Mouse (Mus musculus): ENCODE measurements at regions not wholly inside any gene's neighbourhood (a gene's known extent, or its start where the extent isn't known, plus 50 kb on each side); places are given as distances from the start of the nearest gene placed in this dataset.
"Not testable (repeated sequence)": the region's sequence is repeated elsewhere in the genome, so short reads cannot be mapped to it uniquely, and the experiment has no call there.

DNA sequence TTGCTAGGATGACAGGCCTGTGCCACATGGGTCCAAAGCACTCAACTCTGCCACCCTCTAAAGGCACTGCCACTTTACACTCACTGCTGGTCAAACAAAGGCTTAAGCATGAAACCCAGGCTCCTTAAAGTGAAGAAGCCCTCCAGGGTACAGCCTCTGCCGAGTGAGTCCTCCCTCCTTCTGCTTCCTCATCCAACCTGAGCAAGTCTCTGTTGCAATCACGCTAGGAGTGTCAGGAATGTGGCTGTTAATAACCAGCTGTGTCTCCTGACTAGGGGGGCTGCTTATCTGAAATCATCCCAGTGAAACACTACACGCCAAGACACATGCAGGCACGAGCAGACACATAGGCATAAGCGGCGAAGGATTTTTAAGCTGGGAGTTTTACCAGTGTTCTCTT lies 99.2 kb upstream of the Jarid2 start:
- DNase-seq: no peak

DNA sequence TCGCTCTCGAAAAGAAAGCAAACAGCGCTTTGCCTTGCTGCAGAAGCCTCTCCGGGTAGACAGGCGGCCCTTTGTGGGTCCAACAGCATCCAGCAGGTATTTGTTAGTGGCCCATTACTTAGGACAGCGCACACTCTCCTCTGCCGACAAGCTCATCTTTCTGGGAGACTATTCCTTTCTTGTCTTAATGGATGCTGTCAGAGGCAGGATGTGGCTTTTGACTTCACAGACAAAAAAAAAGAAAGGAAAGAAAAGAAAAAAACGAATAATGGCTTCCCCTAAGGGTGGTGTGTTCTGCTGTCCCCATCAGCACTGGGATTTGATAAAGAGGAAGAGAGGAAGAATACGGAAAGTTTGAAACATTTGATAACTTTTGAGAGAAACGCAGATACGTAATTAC lies 94.7 kb upstream of the Jarid2 start:
- DNase-seq: no peak

DNA sequence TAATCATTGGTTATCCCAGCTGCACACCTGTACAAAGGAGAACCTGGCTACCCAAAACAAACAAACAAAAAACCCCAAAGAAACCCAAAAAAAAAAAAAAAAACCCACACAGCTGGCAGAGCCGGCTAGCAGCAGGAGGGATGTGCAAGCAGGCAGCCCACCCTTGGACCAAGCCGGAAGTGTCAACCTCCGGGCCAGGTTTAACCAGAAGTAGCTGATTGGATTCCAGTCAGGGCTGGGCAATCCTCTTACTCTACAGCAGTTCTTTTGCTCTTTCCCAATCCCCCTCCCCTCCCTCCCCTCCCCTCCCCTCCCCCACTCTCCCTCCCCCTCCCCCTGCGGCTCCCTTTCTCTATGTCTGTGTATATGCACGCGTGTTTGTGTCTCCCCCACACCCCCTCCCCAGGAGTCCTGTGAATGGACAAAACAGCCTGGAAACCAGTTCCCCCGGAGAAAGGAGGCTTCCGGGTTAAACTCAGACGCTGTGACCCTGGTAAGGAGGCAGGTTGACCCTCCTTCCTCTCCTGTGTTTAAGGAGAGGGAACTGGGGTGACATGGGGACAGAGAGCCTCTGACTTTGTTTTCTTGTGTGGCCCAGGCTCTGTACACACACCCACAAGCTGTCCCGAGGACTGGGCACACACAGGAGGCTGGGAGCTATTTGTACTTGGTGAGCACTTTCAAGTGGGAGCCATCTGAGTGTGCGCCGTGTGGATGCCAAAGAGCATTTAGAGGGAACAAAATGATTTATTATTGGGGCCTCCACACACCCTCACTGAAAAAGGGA lies 93.9 kb upstream of the Jarid2 start:
- DNase-seq: peak; percentile 25

DNA sequence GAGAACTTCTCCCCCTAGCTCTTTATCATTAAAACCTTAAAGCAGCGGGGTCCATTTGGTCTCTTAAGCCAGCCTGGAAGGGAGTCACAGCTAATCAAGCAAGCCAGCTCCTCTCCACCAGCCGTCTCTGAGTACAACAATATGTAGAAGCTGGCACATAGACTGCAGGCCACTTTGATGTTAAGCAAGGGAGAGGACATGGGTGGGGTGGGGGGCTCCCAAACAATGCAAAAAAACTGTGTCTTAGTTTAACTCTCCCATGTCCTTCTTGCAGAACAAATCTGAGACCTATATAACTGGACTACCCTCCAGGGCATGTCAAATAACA lies 93.3 kb upstream of the Jarid2 start:
- DNase-seq: no peak

DNA sequence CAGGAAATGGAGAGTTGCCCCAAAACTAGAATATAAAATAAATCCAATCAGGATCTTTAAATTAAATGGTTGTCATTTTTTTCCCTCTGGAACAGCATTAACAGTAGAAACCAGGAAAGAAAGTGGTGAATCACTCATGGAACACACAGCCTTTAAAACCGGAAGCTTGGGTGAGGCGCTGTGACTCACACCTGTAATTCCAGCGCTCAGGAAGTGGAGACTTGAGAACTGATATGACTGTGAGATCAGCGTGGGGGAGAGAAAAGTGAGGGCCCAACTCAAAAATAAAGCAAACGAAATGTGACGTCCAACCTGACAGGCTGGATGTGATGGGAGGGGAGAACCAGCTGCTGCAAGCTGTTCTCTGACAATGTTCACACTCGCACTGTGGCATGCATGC lies 86.9 kb upstream of the Jarid2 start:
- DNase-seq: no peak

DNA sequence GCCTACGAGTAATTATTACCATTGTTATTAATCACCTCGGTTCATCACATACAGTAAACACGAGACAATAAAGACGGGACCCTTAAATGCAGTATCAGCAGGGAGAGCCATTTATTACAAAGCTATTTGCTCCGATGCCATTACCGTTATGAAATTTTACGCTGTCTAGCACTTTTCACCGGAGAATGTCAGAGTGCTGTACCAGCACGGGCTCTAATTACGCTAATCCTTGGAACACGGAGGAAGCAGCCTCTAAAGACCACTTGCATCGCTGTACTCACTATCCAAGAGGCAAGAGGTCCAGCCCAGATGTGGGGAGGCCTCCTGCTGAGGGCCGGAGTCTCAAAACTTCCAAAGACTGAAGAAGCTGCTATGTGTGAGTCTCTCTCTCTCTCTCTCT lies 79.2 kb upstream of the Jarid2 start:
- no peak for DNase-seq

DNA sequence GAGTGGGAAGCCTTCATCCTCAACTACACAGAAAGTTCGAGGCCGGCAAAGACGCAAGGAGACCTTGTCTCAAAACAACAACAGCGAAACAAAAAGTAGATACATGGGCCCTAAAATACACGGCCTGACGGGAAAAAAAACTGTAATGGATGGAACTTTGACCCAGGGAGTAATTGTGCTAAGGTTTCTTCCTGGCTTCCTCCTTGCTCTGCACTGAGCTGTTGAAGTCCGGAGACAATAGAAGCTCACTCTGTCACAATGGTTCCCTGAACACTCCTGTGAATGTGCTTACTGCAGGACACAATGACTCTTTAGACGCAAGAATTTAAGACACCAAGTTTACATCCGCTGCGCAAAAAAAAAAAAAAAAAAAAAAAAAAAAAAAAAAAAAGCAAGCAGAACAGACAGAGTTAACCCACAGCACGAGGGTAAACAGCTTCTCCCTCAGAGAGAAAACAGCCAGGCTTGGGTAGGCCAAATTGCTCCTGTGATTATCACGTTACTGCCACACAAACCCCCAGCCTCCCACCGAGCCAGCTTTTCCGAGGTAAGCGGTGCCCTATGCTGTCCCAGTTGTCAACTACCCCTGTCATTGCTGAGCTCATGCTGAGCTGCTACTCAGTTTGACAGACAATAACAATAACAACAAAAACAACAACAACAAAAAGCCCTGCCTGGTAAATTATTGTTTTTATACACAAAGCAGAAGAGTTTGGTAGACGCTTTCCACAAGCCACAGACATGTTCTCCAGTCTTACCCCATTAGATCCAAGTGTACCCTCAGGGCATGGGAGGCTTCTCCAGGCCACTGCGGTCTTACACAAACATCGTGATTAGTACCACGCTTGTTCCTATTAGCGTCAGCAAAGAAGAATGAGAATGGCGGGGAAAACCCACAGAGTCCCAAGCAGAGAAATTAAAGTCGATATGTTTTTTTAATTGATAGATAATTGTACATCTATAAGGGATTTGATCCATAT lies 77.7 kb upstream of the Jarid2 start:
- no peak for DNase-seq

DNA sequence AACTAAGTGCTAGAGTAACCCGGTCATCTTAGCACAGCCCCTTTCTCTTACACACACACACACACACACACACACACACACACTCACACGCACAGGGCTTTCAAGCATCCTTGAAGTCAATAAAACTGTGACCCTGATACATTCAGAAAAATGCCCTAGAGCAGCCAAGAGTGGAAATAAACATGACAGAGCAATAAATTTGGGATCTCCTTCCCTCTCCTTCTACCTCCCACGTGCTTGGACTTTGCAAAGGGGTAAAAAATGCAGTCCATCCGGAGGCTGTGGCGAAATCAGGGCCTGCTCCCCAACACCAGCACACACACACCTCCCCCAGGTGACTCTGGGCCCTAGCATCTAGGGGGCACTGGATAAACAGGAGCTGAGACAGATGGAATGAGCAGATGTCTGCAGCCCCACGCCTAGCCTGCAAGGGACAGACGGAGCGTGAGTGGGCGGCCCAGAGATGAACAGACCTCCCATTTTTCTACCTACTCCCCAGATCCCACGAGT lies 71.3 kb upstream of the Jarid2 start:
- DNase-seq: peak; percentile 59

DNA sequence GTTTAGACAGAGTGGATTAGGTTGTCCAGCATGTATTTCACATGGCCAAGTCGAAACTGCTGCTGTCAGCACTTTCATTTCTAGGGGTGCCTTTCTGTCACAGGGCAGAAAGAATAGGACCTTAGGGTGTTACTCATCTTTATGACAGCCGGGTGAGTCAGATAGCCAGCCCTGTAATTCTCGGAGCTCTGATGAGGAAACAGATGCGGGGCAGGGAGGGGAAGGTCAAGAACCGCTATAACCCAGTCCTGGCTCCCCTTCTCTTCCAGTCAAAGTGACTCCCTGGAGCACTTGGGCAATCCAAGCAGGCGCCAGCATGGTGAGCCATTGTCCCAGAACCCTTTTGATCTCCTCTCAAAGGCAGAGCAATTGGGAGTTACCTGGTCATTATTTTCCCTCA lies 69.4 kb upstream of the Jarid2 start:
- peak; percentile 35 for DNase-seq

DNA sequence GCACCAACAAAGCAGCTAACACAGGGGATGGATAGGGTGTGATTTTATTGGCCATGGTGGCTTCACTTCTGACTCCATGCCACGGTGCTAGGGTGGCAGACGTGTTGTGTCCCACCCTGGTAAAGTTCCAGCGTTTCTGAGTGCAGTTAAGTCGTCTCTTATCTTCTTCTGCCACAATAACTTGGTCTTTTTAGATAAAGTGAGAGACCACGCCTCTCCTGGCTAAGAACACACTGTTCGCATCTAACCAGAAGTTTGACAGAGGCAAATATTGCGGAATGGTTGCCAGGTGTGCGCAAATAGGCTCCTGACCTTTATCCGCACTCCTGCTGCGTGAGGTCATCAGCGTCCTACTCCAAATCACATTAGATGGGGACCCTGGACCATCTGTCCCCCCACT lies 66.2 kb upstream of the Jarid2 start:
- DNase-seq: no peak

DNA sequence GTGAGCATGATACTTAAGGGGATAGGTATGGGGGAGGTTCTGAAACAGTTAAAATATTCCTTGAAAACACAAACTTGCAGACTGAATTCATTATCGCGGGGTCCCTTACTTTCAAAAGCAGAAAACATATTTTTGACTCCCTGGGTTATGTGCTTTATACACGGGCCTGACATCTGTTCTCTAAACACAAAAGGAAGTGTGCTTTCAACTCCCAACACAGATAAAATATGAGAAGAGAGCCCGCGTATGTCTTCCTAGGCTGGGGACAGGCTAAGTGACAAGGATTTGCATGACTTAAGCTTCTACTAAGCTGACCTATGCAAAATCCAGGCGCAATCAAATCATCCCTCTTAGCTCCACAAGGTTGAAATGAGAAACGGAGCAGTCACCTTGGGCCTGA lies 65.5 kb upstream of the Jarid2 start:
- DNase-seq: no peak

DNA sequence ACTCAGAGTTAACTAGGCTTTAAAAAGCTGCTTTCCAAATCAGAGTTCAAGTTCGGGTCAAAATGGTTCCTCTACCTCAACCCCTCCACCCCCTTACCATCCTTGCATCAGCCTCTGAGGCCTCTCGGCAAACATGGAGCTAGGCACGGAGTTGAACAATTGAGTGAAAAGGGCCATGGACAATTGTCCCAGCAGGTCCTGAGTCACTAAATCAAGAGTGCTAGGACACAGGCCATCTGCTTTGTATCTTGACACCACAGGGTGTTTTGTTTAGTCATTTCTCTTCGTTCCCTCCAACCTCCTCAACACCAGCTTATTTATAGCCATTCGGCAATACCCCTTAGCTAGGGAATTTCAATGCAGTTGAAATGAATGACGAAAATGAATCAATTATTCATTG lies 59.5 kb upstream of the Jarid2 start:
- no peak for DNase-seq

DNA sequence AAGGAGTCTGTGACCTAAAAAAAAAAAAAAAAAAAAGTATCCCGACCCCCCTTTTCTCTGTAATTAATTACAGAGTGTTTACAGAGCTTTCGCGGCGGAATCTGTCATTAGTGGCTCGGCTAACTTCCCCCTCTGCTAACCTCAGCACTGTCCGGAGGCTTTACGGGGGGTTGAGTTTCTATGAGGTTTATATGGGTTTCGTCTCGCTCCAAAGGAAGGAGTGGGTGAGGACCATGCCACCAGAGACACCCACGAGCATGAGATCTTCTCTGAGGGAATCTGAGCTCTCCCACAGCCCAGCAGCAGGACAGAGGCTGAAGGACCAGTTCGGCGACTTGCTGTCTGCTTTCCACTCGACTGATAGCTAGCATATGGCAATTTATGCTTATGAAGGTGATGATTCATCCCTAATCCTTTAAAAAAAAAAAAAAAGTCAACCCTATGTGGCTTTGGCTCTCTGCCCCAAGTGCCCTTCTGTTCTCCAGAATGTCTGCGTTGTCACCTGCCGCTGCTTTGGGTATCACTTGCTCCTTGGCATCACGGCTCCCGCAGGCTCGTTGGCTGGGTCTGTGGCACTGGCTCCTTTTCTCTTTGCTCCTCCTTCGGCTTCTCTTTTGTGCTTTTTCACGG lies 55.8 kb upstream of the Jarid2 start:
- no peak for DNase-seq

DNA sequence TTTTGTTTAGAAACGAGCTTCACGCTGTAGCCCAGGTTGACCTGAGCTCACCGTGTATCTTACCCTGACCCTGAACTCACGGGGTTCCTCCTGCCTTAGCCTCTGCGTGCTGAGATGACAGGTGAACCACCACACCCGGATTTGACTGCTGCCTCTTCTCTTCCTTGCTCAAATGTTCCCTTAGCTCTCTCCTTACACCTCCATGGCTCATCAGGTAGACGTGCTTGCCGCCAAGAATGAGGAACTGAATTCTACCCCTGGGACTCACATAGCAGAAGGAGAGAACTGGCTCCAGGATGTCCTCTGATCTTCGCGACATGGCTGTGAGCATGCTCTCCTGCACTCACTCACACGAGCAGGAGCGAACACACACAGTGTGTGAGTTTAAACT lies 55.3 kb upstream of the Jarid2 start:
- no peak for DNase-seq

DNA sequence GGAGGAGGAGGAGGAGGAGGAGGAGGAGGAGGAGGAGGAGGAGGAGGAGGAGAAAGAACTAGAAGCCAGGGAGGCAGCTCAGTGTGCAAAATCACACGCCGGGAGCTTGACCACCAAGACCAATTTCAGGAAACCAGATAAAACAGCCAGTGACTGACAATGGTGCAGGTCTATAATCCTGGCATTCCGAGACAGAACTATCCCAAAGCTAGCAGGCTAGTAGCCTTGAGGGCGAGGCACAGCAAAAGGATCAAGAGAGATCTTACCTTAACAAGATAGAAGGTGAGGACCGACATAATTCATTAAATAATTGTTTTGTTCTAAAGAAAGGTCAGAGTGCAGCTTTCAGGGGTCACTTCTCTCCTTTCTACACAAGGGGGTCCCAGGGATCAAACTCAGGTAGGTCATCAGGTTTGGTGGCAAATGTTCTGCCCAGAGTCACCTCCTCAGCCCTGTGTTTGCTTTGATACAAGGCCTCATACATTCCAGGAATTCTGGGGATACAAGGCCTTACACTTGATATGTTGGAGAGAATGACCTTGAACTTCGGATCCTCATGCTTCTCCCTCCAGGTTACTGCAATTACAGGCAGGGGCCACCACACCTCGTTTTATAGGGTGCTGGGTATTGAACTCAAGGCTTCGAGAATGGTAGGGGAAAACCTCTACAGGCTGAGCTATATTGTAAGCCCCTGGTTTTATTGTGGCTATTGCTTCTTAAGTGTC lies 54.2 kb upstream of the Jarid2 start:
- no peak for DNase-seq

DNA sequence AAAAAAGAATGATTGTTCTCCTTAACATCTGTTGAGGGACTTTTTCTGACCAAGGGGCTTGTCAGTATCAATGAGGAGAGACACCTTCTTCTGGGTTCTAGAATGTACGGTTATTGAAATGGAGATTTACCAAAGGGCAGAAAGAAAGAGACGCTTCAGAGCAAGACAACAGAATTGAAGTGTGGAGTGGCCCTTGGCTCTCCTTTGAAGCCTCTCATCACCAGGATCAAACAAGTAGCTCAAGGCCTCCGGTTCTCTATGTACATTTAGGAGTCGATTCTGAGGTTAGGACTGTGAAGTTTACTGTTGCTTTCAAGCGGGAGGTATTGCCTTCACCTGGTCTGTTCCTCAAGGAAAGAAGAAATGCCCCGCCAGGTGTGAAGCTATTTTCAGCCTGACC lies 53.2 kb upstream of the Jarid2 start:
- DNase-seq: no peak

DNA sequence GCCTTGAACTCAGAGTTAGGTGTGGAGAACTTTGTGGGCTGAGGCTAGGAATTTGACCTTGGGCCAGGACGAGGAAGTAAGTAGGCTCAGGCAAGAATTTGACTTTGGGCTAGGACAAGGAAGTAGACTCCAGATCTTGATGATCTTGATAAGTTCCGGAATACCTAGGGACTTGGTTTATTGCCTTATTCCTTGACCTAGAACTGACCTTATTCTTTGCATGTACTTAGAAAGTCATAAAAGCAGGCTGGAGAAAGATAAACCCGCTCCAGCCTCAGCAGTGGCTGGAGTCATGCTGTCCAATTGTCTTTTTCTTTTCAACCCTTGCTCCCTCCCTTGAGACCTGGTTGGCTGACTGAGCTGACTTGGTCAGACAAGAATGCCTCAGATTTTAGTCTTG lies 51.2 kb upstream of the Jarid2 start:
- DNase-seq: no peak

DNA sequence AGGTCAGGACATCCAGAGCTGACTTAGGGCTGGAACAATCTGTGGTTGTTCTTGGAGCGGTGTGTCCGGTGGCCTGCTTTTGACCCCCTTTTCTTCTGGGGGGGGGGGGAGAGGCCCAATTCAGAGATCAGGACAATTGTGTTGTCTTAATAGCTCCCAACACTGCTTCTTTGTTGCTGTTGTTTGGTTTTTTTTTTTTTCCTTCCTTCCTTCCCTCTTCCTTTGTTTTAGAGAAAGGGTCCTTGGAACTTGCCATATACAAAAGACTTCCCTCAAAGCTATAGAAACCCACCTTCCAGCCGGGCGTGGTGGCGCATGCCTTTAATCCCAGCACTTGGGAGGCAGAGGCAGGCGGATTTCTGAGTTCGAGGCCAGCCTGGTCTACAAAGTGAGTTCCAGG lies 49.8 kb upstream of the Jarid2 start:
- not testable (repeated sequence) for DNase-seq
